Mouse (Mus musculus): ENCODE measurements around the gene Lbp.

Lbp gene

GRCm38 (mm10) chr2:158313089-158313488 lies 6.8 kb downstream of the Lbp start:
- no peak for DNase-seq (ENCODE audit: low spot score in 2 of 2)

- DNase-seq (ENCODE audit: low spot score in 2 of 2), result no peak
Observed at GRCm38 (mm10) chr2:158316371-158316770, 10.1 kb downstream of the Lbp start.

- peak; percentile 68 to 71 for DNase-seq (ENCODE audit: low spot score in 2 of 2)
Observed at GRCm38 (mm10) chr2:158317026-158317425, 10.7 kb downstream of the Lbp start.

- no peak for DNase-seq (ENCODE audit: low spot score in 2 of 2)
Observed at GRCm38 (mm10) chr2:158321596-158321995, 15.3 kb downstream of the Lbp start.

GRCm38 (mm10) chr2:158322845-158323244 lies 16.6 kb downstream of the Lbp start:
- DNase-seq (ENCODE audit: low spot score in 2 of 2), result no peak

- peak in 1 of 2 experiments; percentile 26 for DNase-seq (ENCODE audit: low spot score in 2 of 2)
Observed at GRCm38 (mm10) chr2:158324531-158325190, 18.4 kb downstream of the Lbp start.

GRCm38 (mm10) chr2:158325609-158326008 lies 19.3 kb downstream of the Lbp start:
- DNase-seq (ENCODE audit: low spot score in 2 of 2), result no peak

- no peak for DNase-seq (ENCODE audit: low spot score in 2 of 2)
Observed at GRCm38 (mm10) chr2:158334356-158334755, 28.1 kb downstream of the Lbp start.

- DNase-seq (ENCODE audit: low spot score in 2 of 2), result no peak
Observed at GRCm38 (mm10) chr2:158337698-158338097, 31.4 kb downstream of the Lbp start.

- DNase-seq (ENCODE audit: low spot score in 2 of 2), result peak; percentile 56 to 60
Observed at GRCm38 (mm10) chr2:158339948-158340564, 33.8 kb downstream of the Lbp start.

GRCm38 (mm10) chr2:158341324-158341723 lies 35.0 kb downstream of the Lbp start:
- no peak for DNase-seq (ENCODE audit: low spot score in 2 of 2)

GRCm38 (mm10) chr2:158343495-158343894 lies 37.2 kb downstream of the Lbp start:
- DNase-seq (ENCODE audit: low spot score in 2 of 2), result no peak

- DNase-seq (ENCODE audit: low spot score in 2 of 2), result no peak
Observed at GRCm38 (mm10) chr2:158346467-158346866, 40.2 kb downstream of the Lbp start.

- peak; percentile 68 to 76 for DNase-seq (ENCODE audit: low spot score in 2 of 2)
Observed at GRCm38 (mm10) chr2:158347868-158348267, 41.6 kb downstream of the Lbp start.

GRCm38 (mm10) chr2:158352801-158353520 lies 46.7 kb downstream of the Lbp start:
- DNase-seq (ENCODE audit: low spot score in 2 of 2), result no peak

- DNase-seq (ENCODE audit: low spot score in 2 of 2), result no peak
Observed at GRCm38 (mm10) chr2:158354348-158355114, 48.2 kb downstream of the Lbp start.

- no peak for DNase-seq (ENCODE audit: low spot score in 2 of 2)
Observed at GRCm38 (mm10) chr2:158355238-158355637, 48.9 kb downstream of the Lbp start.

- DNase-seq (ENCODE audit: low spot score in 2 of 2), result no peak
Observed at GRCm38 (mm10) chr2:158356121-158356520, 49.8 kb downstream of the Lbp start.

GRCm38 (mm10) chr2:158359757-158360620 lies 53.7 kb downstream of the Lbp start:
- DNase-seq (ENCODE audit: low spot score in 2 of 2), result no peak

GRCm38 (mm10) chr2:158360873-158361677 lies 54.8 kb downstream of the Lbp start:
- peak; percentile 83 to 91 for DNase-seq (ENCODE audit: low spot score in 2 of 2)
